20 mouse cellular contexts compared by ENCODE assay signal in genomic region chr6:37903810-37904209, GRCm38 (mm10). TPM values are rescaled to one million over a fixed set of nuclear protein-coding genes. Genes with fewer than 3 reads are reported as not detected.
A peak's percentile ranks its signal among the peaks of the same experiment; 100 is the strongest.
DNase-seq lines count a peak whose midpoint lies in the region; ATAC-seq and TF ChIP-seq lines count a peak whose summit lies in the region.
"Had no signal": no experiment of that assay in that cellular context is flagged by ENCODE, and none has a peak within 500 bp of the region (broad histone marks: within the 10 kb centered on the region; RNA-seq: fewer than 3 reads in every experiment).

No protein-coding gene starts in this region.

- peaks cover 6% of the 10 kb centered on the region; the same call in 1 of the 2 replicates for H3K4me1 ChIP-seq in kidney, adult 2 months (ENCODE audit: control insufficient read depth, insufficient read depth, low read length)
- H3K4me1 ChIP-seq in kidney, embryonic 16.5 days (ENCODE audit: insufficient read depth, low read length) = no peaks in the 10 kb centered on the region
- H3K4me1 ChIP-seq in midbrain, postnatal 0 days (ENCODE audit: insufficient read depth, low read length) = no peaks in the 10 kb centered on the region
- H3K4me1 ChIP-seq in midbrain, embryonic 11.5 days (ENCODE audit: control insufficient read depth, insufficient read depth, low read length) = no peaks in the 10 kb centered on the region
- H3K4me1 ChIP-seq in MEL (ENCODE audit: control insufficient read depth in 1 of 2, insufficient read depth in 2 of 2, low read length in 2 of 2) = no peaks in the 10 kb centered on the region; a peak in 1 of 4 replicates
- H3K4me1 ChIP-seq in forebrain, embryonic 10.5 days = no peaks in the 10 kb centered on the region
- H3K4me1 ChIP-seq: forebrain, embryonic 13.5 days; lung, embryonic 15.5 days; midbrain, embryonic 13.5 days had no signal

- H3K9ac ChIP-seq in kidney, embryonic 16.5 days (replicated peaks; ENCODE audit: low read length) = no peak overlapping the region
- H3K9ac ChIP-seq in midbrain, postnatal 0 days (replicated peaks; ENCODE audit: low read length, poor library complexity, severe bottlenecking) = no peak overlapping the region
- H3K9ac ChIP-seq in midbrain, embryonic 11.5 days (ENCODE audit: low read length) = no peak overlapping the region
- no peak overlapping the region for H3K9ac ChIP-seq in MEL (ENCODE audit: control insufficient read depth, low read depth, low read length, poor library complexity, severe bottlenecking)
- H3K9ac ChIP-seq: forebrain, embryonic 13.5 days; heart, embryonic 13.5 days; limb, embryonic 13.5 days; lung, embryonic 15.5 days; midbrain, embryonic 13.5 days; neural tube, embryonic 15.5 days had no signal

- peaks cover 3% of the 10 kb centered on the region; the same call in 1 of the 2 replicates for H3K79me2 ChIP-seq in MEL (ENCODE audit: control insufficient read depth, insufficient read depth, low read length, poor library complexity)

- no peak for DNase-seq in kidney, adult 2 months
- no peak for DNase-seq in midbrain, postnatal 0 days (ENCODE audit: low spot score)
- no peak for DNase-seq in midbrain, embryonic 11.5 days (ENCODE audit: low spot score, missing footprints)
- DNase-seq in MEL (ENCODE audit: low read depth, low spot score) (no peak), adipocyte (ENCODE audit: low spot score) (no peak)
- no peak for DNase-seq in forebrain, embryonic 10.5 days (ENCODE audit: extremely low spot score, low spot score)
- DNase-seq: adrenal gland, adult 2 months; cerebellum, adult 11 months; cerebellum, postnatal 25 days; kidney, postnatal 14 days; retina, postnatal 1 day had no signal

- no peaks in the 10 kb centered on the region for H3K36me3 ChIP-seq in kidney, adult 2 months (ENCODE audit: control insufficient read depth, insufficient read depth, low read length)
- peaks cover 38% of the 10 kb centered on the region for H3K36me3 ChIP-seq in kidney, embryonic 16.5 days (ENCODE audit: insufficient read depth, low read length)
- peaks cover 7% of the 10 kb centered on the region for H3K36me3 ChIP-seq in midbrain, postnatal 0 days (ENCODE audit: insufficient read depth, low read length)
- H3K36me3 ChIP-seq in midbrain, embryonic 11.5 days (ENCODE audit: control insufficient read depth, insufficient read depth, low read length) = peaks cover 23% of the 10 kb centered on the region
- peaks cover 2 to 3% of the 10 kb centered on the region in 2 experiments; a peak in 2 of 4 replicates for H3K36me3 ChIP-seq in MEL (ENCODE audit: control insufficient read depth in 1 of 2, insufficient read depth in 2 of 2, low read length in 2 of 2)
- peaks cover 68% of the 10 kb centered on the region for H3K36me3 ChIP-seq in forebrain, embryonic 10.5 days (replicated peaks)

- no peak overlapping the region for H3K4me3 ChIP-seq in kidney, adult 2 months (ENCODE audit: insufficient read depth, low read depth, low read length)
- no peak overlapping the region for H3K4me3 ChIP-seq in kidney, embryonic 16.5 days (ENCODE audit: low read length)
- H3K4me3 ChIP-seq in midbrain, postnatal 0 days (ENCODE audit: low read depth, low read length) = no peak overlapping the region
- H3K4me3 ChIP-seq in midbrain, embryonic 11.5 days (ENCODE audit: low read depth, low read length) = no peak overlapping the region
- H3K4me3 ChIP-seq in MEL (ENCODE audit: control insufficient read depth in 1 of 2, insufficient read depth in 1 of 2, low read depth in 2 of 2, low read length in 2 of 2) = no peak overlapping the region
- H3K4me3 ChIP-seq in forebrain, embryonic 10.5 days = no peak overlapping the region
- H3K4me3 ChIP-seq: forebrain, embryonic 13.5 days; heart, embryonic 13.5 days; limb, embryonic 13.5 days; lung, embryonic 15.5 days; midbrain, embryonic 13.5 days; myocyte; neural tube, embryonic 15.5 days had no signal

- WGBS in kidney, adult 2 months = 75% methylated on average over 1 of the region's 1 CpGs
- WGBS in kidney, embryonic 16.5 days = 74% methylated on average over 1 of the region's 1 CpGs
- 96% methylated on average over 1 of the region's 1 CpGs for whole genome bisulfite sequencing in midbrain, postnatal 0 days
- WGBS in midbrain, embryonic 11.5 days = 83% methylated on average over 1 of the region's 1 CpGs
- 78% methylated on average over 1 of the region's 1 CpGs for WGBS in forebrain, embryonic 10.5 days

- H3K27me3 ChIP-seq in kidney, adult 2 months (replicated peaks; ENCODE audit: control insufficient read depth, insufficient read depth, low read length) = no peaks in the 10 kb centered on the region
- no peaks in the 10 kb centered on the region for H3K27me3 ChIP-seq in kidney, embryonic 16.5 days (ENCODE audit: insufficient read depth, low read length)
- H3K27me3 ChIP-seq in midbrain, postnatal 0 days (ENCODE audit: insufficient read depth, low read length) = no peaks in the 10 kb centered on the region
- no peaks in the 10 kb centered on the region for H3K27me3 ChIP-seq in midbrain, embryonic 11.5 days (ENCODE audit: control insufficient read depth, insufficient read depth, low read length)
- no peaks in the 10 kb centered on the region for H3K27me3 ChIP-seq in MEL (ENCODE audit: control insufficient read depth in 1 of 2, insufficient read depth in 2 of 2, low read length in 2 of 2)
- no peaks in the 10 kb centered on the region for H3K27me3 ChIP-seq in forebrain, embryonic 10.5 days (ENCODE audit: poor library complexity, severe bottlenecking)
- H3K27me3 ChIP-seq: forebrain, embryonic 13.5 days; heart, embryonic 13.5 days; limb, embryonic 13.5 days; lung, embryonic 15.5 days; midbrain, embryonic 13.5 days; neural tube, embryonic 15.5 days had no signal

- no peaks in the 10 kb centered on the region for H3K9me3 ChIP-seq in kidney, embryonic 16.5 days (ENCODE audit: low read length)
- H3K9me3 ChIP-seq in midbrain, postnatal 0 days (ENCODE audit: low read length) = no peaks in the 10 kb centered on the region
- H3K9me3 ChIP-seq in midbrain, embryonic 11.5 days (ENCODE audit: control insufficient read depth, low read length) = peaks cover 2% of the 10 kb centered on the region; the same call in 1 of the 2 replicates
- no peaks in the 10 kb centered on the region for H3K9me3 ChIP-seq in MEL (replicated peaks; ENCODE audit: insufficient read depth, low read length)
- H3K9me3 ChIP-seq in forebrain, embryonic 10.5 days = peaks cover 16% of the 10 kb centered on the region; the same call in 1 of the 2 replicates
- H3K9me3 ChIP-seq: heart, embryonic 13.5 days; limb, embryonic 13.5 days; lung, embryonic 15.5 days; neural tube, embryonic 15.5 days had no signal

- TF ChIP-seq EP300 in MEL (IDR thresholded peaks at IDR 0.05; ENCODE audit: low read depth in 1 of 2, low read length in 2 of 2) = no peak

- TF ChIP-seq RAD21 in MEL (IDR thresholded peaks at IDR 0.05; ENCODE audit: low read depth, low read length) = no peak; the same call in 1 of the 2 replicates

- no peak for ATAC-seq in kidney, embryonic 16.5 days (ENCODE audit: low FRiP score, low TSS enrichment)
- no peak for ATAC-seq in midbrain, postnatal 0 days (ENCODE audit: low FRiP score)
- ATAC-seq in midbrain, embryonic 11.5 days (ENCODE audit: low FRiP score) = no peak
- ATAC-seq: forebrain, embryonic 13.5 days; inflammation-experienced regulatory T-cells, adult 6 months; midbrain, embryonic 13.5 days had no signal

- no peak overlapping the region for H3K27ac ChIP-seq in kidney, adult 2 months (ENCODE audit: insufficient read depth, low read depth, low read length)
- H3K27ac ChIP-seq in kidney, embryonic 16.5 days (ENCODE audit: low read length) = no peak overlapping the region
- H3K27ac ChIP-seq in midbrain, postnatal 0 days (ENCODE audit: low read depth, low read length) = no peak overlapping the region
- H3K27ac ChIP-seq in midbrain, embryonic 11.5 days (ENCODE audit: low read depth, low read length) = no peak overlapping the region
- no peak overlapping the region for H3K27ac ChIP-seq in MEL (ENCODE audit: control insufficient read depth, low read depth, low read length)
- no peak overlapping the region for H3K27ac ChIP-seq in forebrain, embryonic 10.5 days
- H3K27ac ChIP-seq: forebrain, embryonic 13.5 days; heart, embryonic 13.5 days; limb, embryonic 13.5 days; lung, embryonic 15.5 days; midbrain, embryonic 13.5 days; neural tube, embryonic 15.5 days had no signal

- TF ChIP-seq POLR2A in kidney, adult 2 months (IDR thresholded peaks at IDR 0.05; ENCODE audit: low read depth, low read length) = no peak
- TF ChIP-seq POLR2A in MEL (IDR thresholded peaks at IDR 0.05; ENCODE audit: control insufficient read depth in 1 of 2, insufficient read depth in 1 of 2, low read depth in 1 of 2, low read length in 2 of 2, poor library complexity in 1 of 2) = no peak

- peak; percentile 29; the same call in 1 of the 2 replicates for TF ChIP-seq CTCF in kidney, adult 2 months (conservative IDR thresholded peaks at IDR 0.05; ENCODE audit: insufficient read depth, insufficient read length, low read depth, low read length)
- peak; percentile 30; the same call in 1 of the 2 replicates for TF ChIP-seq CTCF in midbrain, postnatal 0 days (IDR thresholded peaks at IDR 0.05)
- peak; percentile 27 to 35 (median 35); a peak in 4 of 6 replicates for TF ChIP-seq CTCF in MEL (IDR thresholded peaks at IDR 0.05 in 2 of 3, conservative IDR thresholded peaks at IDR 0.05 in 1 of 3; ENCODE audit: control insufficient read depth in 1 of 3, insufficient read depth in 1 of 3, low read depth in 2 of 3, low read length in 3 of 3, poor library complexity in 1 of 3, severe bottlenecking in 1 of 3)

- H3K4me2 ChIP-seq in kidney, embryonic 16.5 days (replicated peaks; ENCODE audit: low read depth, low read length) = no peak overlapping the region
- H3K4me2 ChIP-seq in midbrain, postnatal 0 days (ENCODE audit: low read depth, low read length, poor library complexity, severe bottlenecking) = no peak overlapping the region
- no peak overlapping the region for H3K4me2 ChIP-seq in midbrain, embryonic 11.5 days
- H3K4me2 ChIP-seq: forebrain, embryonic 13.5 days; heart, embryonic 13.5 days; limb, embryonic 13.5 days; lung, embryonic 15.5 days; midbrain, embryonic 13.5 days; neural tube, embryonic 15.5 days had no signal

TF ChIP-seq in MEL, 35 proteins besides CTCF, POLR2A, EP300 and RAD21 (continues in another document):
- TF ChIP-seq NELFE (IDR thresholded peaks at IDR 0.05; ENCODE audit: low read depth, low read length) (no peak), BHLHE40 (IDR thresholded peaks at IDR 0.05; ENCODE audit: borderline replicate concordance, low read depth, low read length) (no peak), JUND (IDR thresholded peaks at IDR 0.05; ENCODE audit: low read depth, low read length) (no peak)

RNA-seq across cellular contexts. Expression of gene Trim24, which starts 33.2 kb away (rescaled TPM):
- 14.1 and 17.5 TPM in 2 replicates for polyA plus RNA-seq in kidney, adult 2 months (2012; rRNA removed)
- 13.1 and 15.9 TPM in 2 replicates for polyA plus RNA-seq in kidney, embryonic 16.5 days (2015; fragmentation: Nextera tagmentation; extraction: Ambion mirVana)
- 58.0 and 77.0 TPM in 2 replicates for total RNA-seq in midbrain, postnatal 0 days (2014; rRNA removed)
- polyA plus RNA-seq in midbrain, postnatal 0 days (2015; fragmentation: Nextera tagmentation; extraction: Ambion mirVana) = 12.3 and 14.7 TPM in 2 replicates
- polyA plus RNA-seq in midbrain, embryonic 11.5 days (2014; fragmentation: Nextera tagmentation; extraction: Ambion mirVana) = 45.5 and 47.0 TPM in 2 replicates
- total RNA-seq in MEL (2012; rRNA removed) = 11.1 and 11.4 TPM in 2 replicates
- polyA plus RNA-seq in MEL (2012; ENCODE audit: insufficient read depth in 1 of 2, insufficient read length in 2 of 2, low read depth in 1 of 2, low replicate concordance in 2 of 2, missing spikeins in 1 of 2) = 10 to 100 TPM in 1 of 2 experiments, not detected in 1; 19.2 TPM
- polyA plus RNA-seq in forebrain, embryonic 10.5 days (2016; fragmentation: Nextera tagmentation; extraction: Ambion mirVana) = 19.6 and 20.0 TPM in 2 replicates
